Mouse (Mus musculus) thymus, adult 2 months (tissue): ENCODE measurements at regions not wholly inside any gene's neighbourhood (a gene's known extent, or its start where the extent isn't known, plus 50 kb on each side); places are given as distances from the start of the nearest gene placed in this dataset.

Source experiments
- DNase-seq: peaks from one replicate; pipeline ENCODE4 v3.0.0; 2021
- H3K27ac ChIP-seq: fragments of 200-500 bp; 2 replicates; pipeline ENCODE4 v1.5.1; 2012; ENCODE audit warnings: low read length, control low read depth; ENCODE audit not compliant: control insufficient read depth, insufficient read depth
- H3K27me3 ChIP-seq: fragments of 200-500 bp; 2 replicates; pipeline ENCODE4 v1.6.1; 2012; ENCODE audit warnings: mild to moderate bottlenecking, low read length, moderate library complexity, mixed read lengths; ENCODE audit not compliant: control insufficient read depth, insufficient read depth
- H3K36me3 ChIP-seq: fragments of 200-500 bp; 2 replicates; pipeline ENCODE4 v1.6.1; 2012; ENCODE audit warnings: mild to moderate bottlenecking, low read length, moderate library complexity; ENCODE audit not compliant: control insufficient read depth, insufficient read depth
- H3K4me1 ChIP-seq: fragments of 200-500 bp; replicated peaks from 2 replicates; pipeline ENCODE4 v1.6.1; 2012; ENCODE audit warnings: low read length; ENCODE audit not compliant: control insufficient read depth, insufficient read depth
- H3K4me3 ChIP-seq: fragments of 200-500 bp; 2 replicates; pipeline ENCODE4 v1.5.1; 2012; ENCODE audit warnings: mild to moderate bottlenecking, low read length, control low read depth, moderate library complexity; ENCODE audit not compliant: control insufficient read depth, insufficient read depth
- CTCF ChIP-seq: fragments of 200-500 bp; IDR thresholded peaks from 2 replicates; pipeline ENCODE4 v1.5.1; 2012; ENCODE audit warnings: mild to moderate bottlenecking, control low read depth, low read length, moderate library complexity, borderline replicate concordance; ENCODE audit not compliant: control insufficient read depth, poor library complexity, insufficient read depth; ENCODE audit errors: extremely low read depth
- POLR2A ChIP-seq: fragments of 200-500 bp; IDR thresholded peaks from 2 replicates; pipeline ENCODE4 v1.6.1; 2012; ENCODE audit warnings: mild to moderate bottlenecking, low read length, control low read depth, moderate library complexity; ENCODE audit not compliant: control insufficient read depth, poor library complexity, insufficient read depth; ENCODE audit errors: extremely low read depth
- WGBS: fragments of 180-500 bp; shearing (Covaris S2); methylation state at CpG from one replicate; pipeline ENCODE4 v1.1.7; 2018; 5-methylcytosine and 5-hydroxymethylcytosine counted together

GRCm38 (mm10) chrX:11090432-11090831 is 208.6 kb upstream of the H2al1a start:
- H3K36me3 ChIP-seq, result no peaks in the 10 kb centered on the region
- TF ChIP-seq POLR2A, result no peak
- no peak overlapping the region for H3K27ac ChIP-seq
- no peaks in the 10 kb centered on the region for H3K27me3 ChIP-seq
- no peak overlapping the region for H3K4me3 ChIP-seq
- no peak for DNase-seq
- H3K4me1 ChIP-seq, result no peaks in the 10 kb centered on the region; the same call in 1 of the 2 replicates
- 33% methylated on average over 7 of the region's 7 CpGs for WGBS

GRCm38 (mm10) chrX:11097581-11098254 is 201.3 kb upstream of the H2al1a start:
- Histone ChIP-seq H3K36me3 (no peaks in the 10 kb centered on the region), H3K27me3 (no peaks in the 10 kb centered on the region), H3K4me1 (no peaks in the 10 kb centered on the region), H3K4me3 (no peak overlapping the region), H3K27ac (no peak overlapping the region)
- no peak for DNase-seq
- WGBS, result 96% methylated on average over 9 of the region's 9 CpGs
- TF ChIP-seq CTCF (no peak), POLR2A (no peak)

- no peaks in the 10 kb centered on the region for H3K27me3 ChIP-seq
- no peak for TF ChIP-seq CTCF
- TF ChIP-seq POLR2A, result no peak
- no peak for DNase-seq
- 64% methylated on average over 4 of the region's 4 CpGs for WGBS
- H3K27ac ChIP-seq, result no peak overlapping the region
- H3K36me3 ChIP-seq, result no peaks in the 10 kb centered on the region
- no peak overlapping the region for H3K4me3 ChIP-seq
- H3K4me1 ChIP-seq, result no peaks in the 10 kb centered on the region
Measured at GRCm38 (mm10) chrX:11098366-11098765, 200.7 kb upstream of the H2al1a start.

GRCm38 (mm10) chrX:11099146-11100087 is 199.6 kb upstream of the H2al1a start:
- DNase-seq, result no peak
- no peaks in the 10 kb centered on the region for H3K4me1 ChIP-seq
- WGBS, result 93% methylated on average over 13 of the region's 13 CpGs
- H3K36me3 ChIP-seq, result no peaks in the 10 kb centered on the region
- no peak overlapping the region for H3K27ac ChIP-seq
- no peaks in the 10 kb centered on the region for H3K27me3 ChIP-seq
- TF ChIP-seq CTCF (no peak), POLR2A (no peak)
- H3K4me3 ChIP-seq, result no peak overlapping the region

- DNase-seq, result no peak
- Histone ChIP-seq H3K4me1 (no peaks in the 10 kb centered on the region), H3K4me3 (no peak overlapping the region), H3K27me3 (no peaks in the 10 kb centered on the region), H3K27ac (no peak overlapping the region), H3K36me3 (no peaks in the 10 kb centered on the region)
- 77% methylated on average over 3 of the region's 3 CpGs for WGBS
- no peak for TF ChIP-seq POLR2A
Measured at GRCm38 (mm10) chrX:11100935-11101334, 198.1 kb upstream of the H2al1a start.

GRCm38 (mm10) chrX:11131253-11131652 is 167.8 kb upstream of the H2al1a start:
- H3K27me3 ChIP-seq, result no peaks in the 10 kb centered on the region
- DNase-seq, result no peak
- H3K4me3 ChIP-seq, result no peak overlapping the region
- H3K4me1 ChIP-seq, result no peaks in the 10 kb centered on the region
- WGBS, result 98% methylated on average over 2 of the region's 2 CpGs
- TF ChIP-seq CTCF (no peak), POLR2A (no peak)
- no peaks in the 10 kb centered on the region for H3K36me3 ChIP-seq
- no peak overlapping the region for H3K27ac ChIP-seq
